Mouse (Mus musculus) kidney, embryonic 15.5 days (tissue): ENCODE data around the gene Myl4. TPM values are rescaled to one million over a fixed set of nuclear protein-coding genes. Genes with fewer than 3 reads are reported as not detected.

Experiments used
- ATAC-seq: fragments of 200-750 bp; cut with Nextera tagmentation; replicated peaks from 2 replicates; pipeline ENCODE4 v1.8.0; 2017; ENCODE audit warnings: moderate TSS enrichment; ENCODE audit not compliant: low FRiP score
- H3K27ac ChIP-seq: fragments of 300-500 bp; sonication (generic); 2 replicates; pipeline ENCODE4 v1.5.1; 2015; ENCODE audit warnings: mild to moderate bottlenecking, inconsistent platforms
- H3K27me3 ChIP-seq: fragments of 300-500 bp; sonication (generic); 2 replicates; pipeline ENCODE4 v1.6.1; 2015; ENCODE audit warnings: inconsistent platforms
- H3K36me3 ChIP-seq: fragments of 300-500 bp; sonication (generic); 2 replicates; pipeline ENCODE4 v1.6.1; 2015; ENCODE audit warnings: inconsistent platforms
- H3K4me1 ChIP-seq: fragments of 300-500 bp; sonication (generic); 2 replicates; pipeline ENCODE4 v1.6.1; 2015; ENCODE audit warnings: inconsistent platforms
- H3K4me2 ChIP-seq: fragments of 300-500 bp; sonication (generic); 2 replicates; pipeline ENCODE4 v1.6.1; 2015; ENCODE audit warnings: moderate library complexity, mild to moderate bottlenecking, inconsistent platforms
- H3K4me3 ChIP-seq: fragments of 300-500 bp; sonication (generic); replicated peaks from 2 replicates; pipeline ENCODE4 v1.5.1; 2015; ENCODE audit warnings: mild to moderate bottlenecking, inconsistent platforms
- H3K9ac ChIP-seq: fragments of 300-500 bp; sonication (generic); 2 replicates; pipeline ENCODE4 v1.6.1; 2015; ENCODE audit warnings: mild to moderate bottlenecking, inconsistent platforms
- H3K9me3 ChIP-seq: fragments of 300-500 bp; sonication (generic); replicated peaks from 2 replicates; pipeline ENCODE4 v1.6.1; 2016; ENCODE audit warnings: inconsistent platforms
- whole genome bisulfite sequencing: fragments of 180-500 bp; shearing (Covaris S2); methylation state at CpG from one replicate; pipeline ENCODE4 v1.1.7; 2015; ENCODE audit warnings: mixed read lengths; 5-methylcytosine and 5-hydroxymethylcytosine counted together
- polyA plus RNA-seq: library from polyadenylated mRNA; unstranded; fragments of >200 nt; fragmentation: Nextera tagmentation; extraction: Ambion mirVana; gene quantifications from 2 replicates; pipeline ENCODE4 v1.2.1, GENCODE M21; 2015

Gene Myl4
- polyA plus RNA-seq, 1 experiment from 2014 or later: 16.9 TPM

DNA sequence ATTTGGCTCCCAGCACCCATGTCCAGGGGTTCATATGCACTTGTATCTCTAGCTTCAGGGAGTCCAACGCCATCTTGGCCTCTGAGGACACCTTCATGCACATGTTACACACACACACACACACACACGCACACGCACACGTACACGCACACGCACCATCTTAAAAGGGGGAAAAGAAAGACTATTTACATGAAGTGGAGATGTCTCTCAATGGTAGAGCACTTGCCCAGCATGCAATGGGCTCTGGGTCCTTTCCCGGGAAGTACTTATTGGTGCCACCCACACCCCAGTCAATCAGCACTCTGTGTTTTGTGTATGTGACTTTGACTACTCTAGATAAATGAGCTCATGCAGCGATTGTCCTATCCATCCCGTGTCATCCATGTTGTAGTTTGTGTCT lies 37.4 kb downstream of the Myl4 start:
- Histone ChIP-seq H3K27ac (no peak overlapping the region), H3K9me3 (no peaks in the 10 kb centered on the region), H3K36me3 (no peaks in the 10 kb centered on the region), H3K4me3 (no peak overlapping the region), H3K27me3 (no peaks in the 10 kb centered on the region), H3K9ac (no peak overlapping the region), H3K4me1 (0 out of 2 replicates have a peak, but pooled peaks cover 5% of the 10 kb centered on the region), H3K4me2 (no peak overlapping the region)
- 97% methylated on average over 9 of the region's 9 CpGs for WGBS
- ATAC-seq: no peak

DNA sequence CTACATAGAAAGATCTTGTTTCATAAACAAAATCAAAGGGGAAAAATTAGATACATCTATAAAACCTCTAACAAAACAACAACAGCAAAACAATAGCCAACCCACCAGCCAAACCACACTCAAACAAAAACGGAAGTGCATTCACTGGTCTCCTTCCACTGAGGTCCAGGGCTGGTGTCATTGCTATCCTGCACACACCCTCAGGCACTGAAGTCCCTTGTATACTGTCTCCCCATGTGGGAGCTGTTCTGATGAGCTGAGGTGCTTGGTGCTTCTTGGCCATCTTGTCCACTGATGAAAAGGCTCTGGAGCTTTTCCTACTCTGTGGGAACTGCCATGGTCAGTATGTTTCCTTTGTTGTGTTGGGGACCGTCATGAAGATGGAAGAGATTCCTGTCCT lies 38.0 kb downstream of the Myl4 start:
- no peak for ATAC-seq

DNA sequence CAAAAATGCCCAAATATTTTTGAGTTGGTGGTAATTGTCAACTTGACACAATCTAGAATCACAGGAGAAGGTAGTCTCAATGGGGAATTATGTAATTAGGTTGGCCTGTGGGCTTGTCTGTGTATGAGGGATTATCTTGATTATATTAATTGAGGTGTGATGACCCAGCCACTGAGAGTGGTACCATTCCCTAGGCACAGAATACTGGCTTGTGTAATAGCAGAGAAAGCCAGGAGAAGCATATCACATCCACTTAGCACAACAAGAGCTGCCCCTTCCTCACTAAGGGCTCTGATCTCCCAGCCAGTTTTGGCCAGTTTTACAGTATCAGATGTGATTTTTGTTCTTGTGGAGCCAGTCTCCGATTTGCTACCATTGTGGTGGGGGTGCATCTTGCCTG lies 39.1 kb downstream of the Myl4 start:
- Histone ChIP-seq H3K4me2 (no peak overlapping the region), H3K4me3 (no peak overlapping the region), H3K36me3 (no peaks in the 10 kb centered on the region), H3K27ac (no peak overlapping the region), H3K27me3 (no peaks in the 10 kb centered on the region), H3K9ac (no peak overlapping the region), H3K9me3 (no peaks in the 10 kb centered on the region), H3K4me1 (0 out of 2 replicates have a peak, but pooled peaks cover 5% of the 10 kb centered on the region)
- 67% methylated on average over 1 of the region's 1 CpGs for WGBS
- no peak for ATAC-seq

More for the DNA sequence above, 38.0 kb downstream of the Myl4 start:
- Histone ChIP-seq H3K36me3 (no peaks in the 10 kb centered on the region), H3K27ac (no peak overlapping the region), H3K27me3 (no peaks in the 10 kb centered on the region), H3K4me2 (no peak overlapping the region), H3K4me1 (0 out of 2 replicates have a peak, but pooled peaks cover 5% of the 10 kb centered on the region), H3K9me3 (no peaks in the 10 kb centered on the region), H3K9ac (no peak overlapping the region), H3K4me3 (no peak overlapping the region)
- 98% methylated on average over 2 of the region's 2 CpGs for WGBS

DNA sequence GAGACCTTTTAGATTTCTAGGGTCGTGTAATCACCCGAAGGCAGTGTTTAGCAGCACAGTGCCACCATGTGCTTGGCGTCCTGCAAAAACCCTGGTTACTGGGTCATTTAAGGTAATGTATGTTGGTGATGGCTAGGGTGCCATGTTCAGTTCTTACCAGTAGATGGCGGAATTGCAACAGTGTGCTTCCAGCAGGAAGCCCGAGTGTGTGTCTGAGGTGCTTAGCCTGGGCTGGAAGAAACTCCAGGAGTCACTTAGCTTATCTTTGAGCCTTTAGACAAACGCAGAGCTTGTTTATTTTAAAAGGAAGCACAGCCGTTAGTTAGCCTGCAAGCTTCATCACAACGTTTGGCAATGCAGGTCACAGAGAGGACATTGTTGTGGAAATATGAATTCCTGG lies 39.7 kb downstream of the Myl4 start:
- Histone ChIP-seq H3K4me1 (0 out of 2 replicates have a peak, but pooled peaks cover 5% of the 10 kb centered on the region), H3K9ac (no peak overlapping the region), H3K4me2 (no peak overlapping the region), H3K9me3 (no peaks in the 10 kb centered on the region), H3K4me3 (no peak overlapping the region), H3K36me3 (no peaks in the 10 kb centered on the region), H3K27me3 (no peaks in the 10 kb centered on the region), H3K27ac (no peak overlapping the region)
- 3% methylated on average over 8 of the region's 8 CpGs for WGBS
- peak; percentile 83 for ATAC-seq

DNA sequence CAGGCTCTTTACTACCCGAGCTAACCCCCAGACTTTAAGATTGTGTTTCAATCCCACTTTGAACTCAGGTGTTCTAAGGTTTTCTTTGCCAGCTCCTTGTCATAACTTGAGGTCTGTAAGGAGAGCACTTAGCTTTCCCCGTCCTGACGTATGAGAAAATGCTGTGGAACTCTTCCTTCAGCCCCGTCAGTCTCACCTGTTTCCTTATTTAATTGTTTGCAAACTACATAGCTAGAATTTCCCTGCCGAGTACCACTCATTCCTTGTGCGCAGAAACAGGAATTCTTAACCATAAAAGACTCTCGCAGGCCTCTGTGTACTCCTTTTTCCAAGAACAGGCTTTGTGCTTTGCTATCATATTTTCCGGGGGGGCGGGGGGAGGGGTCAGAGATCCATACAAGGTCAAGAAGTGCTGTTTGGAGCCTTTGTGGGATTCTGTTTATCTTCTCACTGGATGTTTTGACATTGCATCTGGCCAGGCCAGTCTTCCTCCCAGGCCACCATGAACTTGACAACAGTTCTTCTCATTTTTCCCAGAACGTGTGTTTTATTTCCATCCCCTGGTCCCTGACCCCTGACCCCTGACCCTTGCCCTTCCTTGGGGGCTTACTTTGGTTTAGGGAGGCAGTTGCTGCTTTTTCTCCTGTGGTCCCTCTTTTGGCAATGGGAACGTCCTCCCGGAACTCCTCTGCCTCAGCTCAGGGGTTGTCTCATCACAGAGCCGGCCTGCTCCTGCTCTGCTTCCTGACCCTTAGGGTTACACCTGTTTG lies 41.8 kb downstream of the Myl4 start:
- 0 out of 2 replicates have a peak, but pooled peaks cover 5% of the 10 kb centered on the region for H3K4me1 ChIP-seq
- no peaks in the 10 kb centered on the region for H3K9me3 ChIP-seq
- no peak for ATAC-seq
- WGBS: 68% methylated on average over 13 of the region's 13 CpGs
- no peak overlapping the region for H3K4me2 ChIP-seq
- H3K9ac ChIP-seq: no peak overlapping the region
- no peak overlapping the region for H3K4me3 ChIP-seq
- no peaks in the 10 kb centered on the region for H3K36me3 ChIP-seq
- H3K27ac ChIP-seq: no peak overlapping the region
- no peaks in the 10 kb centered on the region for H3K27me3 ChIP-seq

DNA sequence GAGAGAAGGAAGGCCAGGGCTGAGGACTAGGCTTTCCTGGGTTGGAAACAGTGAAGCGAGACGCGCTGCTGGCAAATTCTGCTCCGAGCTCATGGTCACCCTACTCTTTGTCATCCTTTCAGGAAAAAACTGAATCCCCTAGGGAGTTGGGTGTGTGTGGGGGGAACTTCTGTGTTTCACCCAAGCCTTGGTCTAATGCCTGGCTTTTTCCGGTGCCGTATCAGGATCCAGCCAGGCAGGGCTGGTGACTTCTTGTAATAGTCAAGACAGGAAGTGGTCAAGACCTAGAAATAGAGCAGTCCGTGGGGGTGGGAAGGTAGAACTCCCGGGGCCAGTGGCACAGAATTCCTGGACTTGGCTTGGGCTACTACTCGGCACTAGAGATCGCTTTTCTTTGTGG lies 45.9 kb downstream of the Myl4 start:
- no peak overlapping the region for H3K9ac ChIP-seq
- no peaks in the 10 kb centered on the region for H3K36me3 ChIP-seq
- H3K4me3 ChIP-seq: no peak overlapping the region
- H3K4me1 ChIP-seq: 0 out of 2 replicates have a peak, but pooled peaks cover 7% of the 10 kb centered on the region
- ATAC-seq: no peak
- no peak overlapping the region for H3K4me2 ChIP-seq
- no peak overlapping the region for H3K27ac ChIP-seq
- no peaks in the 10 kb centered on the region for H3K9me3 ChIP-seq
- H3K27me3 ChIP-seq: no peaks in the 10 kb centered on the region
- 73% methylated on average over 10 of the region's 10 CpGs for WGBS

DNA sequence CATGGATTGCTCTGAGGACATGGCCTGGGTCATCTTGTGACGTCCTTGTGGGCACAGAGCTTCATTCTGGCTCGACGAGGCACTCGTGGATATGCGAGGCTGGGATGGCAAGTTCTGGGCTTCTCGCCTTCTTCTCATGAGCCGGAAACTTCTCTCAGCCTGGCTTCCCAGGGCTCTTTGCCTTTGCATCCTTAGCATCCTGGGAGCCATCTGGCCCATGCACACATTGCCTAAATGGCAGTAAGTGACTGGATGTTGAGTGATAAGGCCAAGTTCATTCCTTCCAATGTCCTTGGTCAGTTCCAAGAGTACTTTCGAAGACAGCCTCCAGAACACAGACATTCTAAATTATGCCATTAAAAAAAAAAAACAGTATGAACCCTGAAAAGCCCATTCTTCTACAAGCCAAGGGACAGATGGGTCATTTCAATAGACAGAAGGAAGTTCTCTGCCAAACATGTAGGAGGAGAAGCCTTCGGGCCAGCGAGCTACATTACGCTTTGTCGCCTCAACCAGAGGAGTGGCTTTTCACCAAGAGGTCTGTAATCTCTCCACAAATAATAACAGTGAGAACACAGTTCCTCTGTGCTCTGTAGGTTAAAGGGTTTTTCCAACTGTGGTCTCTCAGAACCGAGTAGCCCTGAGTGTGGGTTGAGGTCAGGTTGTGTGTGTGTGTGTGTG lies 48.9 kb downstream of the Myl4 start:
- 0 out of 2 replicates have a peak, but pooled peaks cover 7% of the 10 kb centered on the region for H3K4me1 ChIP-seq
- no peaks in the 10 kb centered on the region for H3K36me3 ChIP-seq
- no peak overlapping the region for H3K9ac ChIP-seq
- H3K4me2 ChIP-seq: no peak overlapping the region
- 61% methylated on average over 13 of the region's 13 CpGs for WGBS
- ATAC-seq: 0 out of 2 replicates have a peak, but pooled peaks have one; percentile 46
- H3K27ac ChIP-seq: peak overlapping the region; percentile 74
- H3K9me3 ChIP-seq: no peaks in the 10 kb centered on the region
- H3K4me3 ChIP-seq: no peak overlapping the region
- no peaks in the 10 kb centered on the region for H3K27me3 ChIP-seq

DNA sequence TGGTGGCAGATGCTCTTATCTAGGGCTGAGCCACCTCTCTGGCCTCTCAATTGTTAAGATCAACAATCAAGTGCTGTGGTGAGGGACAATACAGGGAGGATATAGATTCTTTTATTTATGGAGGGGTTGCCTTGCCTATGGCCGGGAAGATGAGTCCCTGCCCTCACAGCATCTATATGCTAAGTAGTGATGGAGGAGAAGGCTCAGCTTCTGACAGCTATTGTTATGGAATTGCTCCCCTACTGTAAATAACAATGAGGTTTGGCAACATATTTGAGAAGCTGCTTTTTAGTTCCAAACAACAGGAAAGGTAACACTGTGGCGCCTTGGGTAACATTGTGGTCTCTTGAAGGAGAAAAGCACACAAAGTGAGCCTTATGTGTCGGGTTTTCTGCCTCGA lies 50.2 kb downstream of the Myl4 start:
- H3K9ac ChIP-seq: no peak overlapping the region
- H3K4me2 ChIP-seq: no peak overlapping the region
- H3K4me3 ChIP-seq: no peak overlapping the region
- H3K27me3 ChIP-seq: 0 out of 2 replicates have a peak, but pooled peaks cover 3% of the 10 kb centered on the region
- no peaks in the 10 kb centered on the region for H3K9me3 ChIP-seq
- H3K4me1 ChIP-seq: 0 out of 2 replicates have a peak, but pooled peaks cover 7% of the 10 kb centered on the region
- H3K27ac ChIP-seq: no peak overlapping the region
- no peaks in the 10 kb centered on the region for H3K36me3 ChIP-seq
- no peak for ATAC-seq
- 61% methylated on average over 4 of the region's 4 CpGs for WGBS

DNA sequence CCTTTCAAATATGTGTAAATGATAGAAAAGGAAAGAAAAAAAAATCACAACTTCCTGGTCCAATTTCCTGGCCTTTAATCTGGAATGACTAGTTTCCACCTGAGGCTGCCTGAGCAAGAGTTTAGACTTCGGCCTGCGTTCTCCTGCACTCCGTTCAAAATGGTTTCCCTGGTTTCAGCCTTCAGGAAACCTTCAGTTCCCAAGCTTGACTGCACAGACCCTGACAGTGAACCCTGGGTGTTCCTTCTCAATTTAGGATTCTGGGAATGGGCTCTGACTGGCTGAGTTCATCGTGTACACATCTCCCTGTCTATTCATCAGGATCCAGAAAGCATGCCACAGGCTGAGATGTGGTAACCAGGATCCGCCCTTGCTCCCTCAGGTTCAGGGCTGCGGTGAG lies 53.7 kb downstream of the Myl4 start:
- Histone ChIP-seq H3K27me3 (peaks cover 27% of the 10 kb centered on the region), H3K27ac (no peak overlapping the region), H3K9ac (no peak overlapping the region), H3K9me3 (no peaks in the 10 kb centered on the region), H3K4me1 (peaks cover 18% of the 10 kb centered on the region), H3K4me2 (no peak overlapping the region), H3K36me3 (no peaks in the 10 kb centered on the region), H3K4me3 (no peak overlapping the region)
- ATAC-seq: no peak
- 51% methylated on average over 6 of the region's 6 CpGs for WGBS

DNA sequence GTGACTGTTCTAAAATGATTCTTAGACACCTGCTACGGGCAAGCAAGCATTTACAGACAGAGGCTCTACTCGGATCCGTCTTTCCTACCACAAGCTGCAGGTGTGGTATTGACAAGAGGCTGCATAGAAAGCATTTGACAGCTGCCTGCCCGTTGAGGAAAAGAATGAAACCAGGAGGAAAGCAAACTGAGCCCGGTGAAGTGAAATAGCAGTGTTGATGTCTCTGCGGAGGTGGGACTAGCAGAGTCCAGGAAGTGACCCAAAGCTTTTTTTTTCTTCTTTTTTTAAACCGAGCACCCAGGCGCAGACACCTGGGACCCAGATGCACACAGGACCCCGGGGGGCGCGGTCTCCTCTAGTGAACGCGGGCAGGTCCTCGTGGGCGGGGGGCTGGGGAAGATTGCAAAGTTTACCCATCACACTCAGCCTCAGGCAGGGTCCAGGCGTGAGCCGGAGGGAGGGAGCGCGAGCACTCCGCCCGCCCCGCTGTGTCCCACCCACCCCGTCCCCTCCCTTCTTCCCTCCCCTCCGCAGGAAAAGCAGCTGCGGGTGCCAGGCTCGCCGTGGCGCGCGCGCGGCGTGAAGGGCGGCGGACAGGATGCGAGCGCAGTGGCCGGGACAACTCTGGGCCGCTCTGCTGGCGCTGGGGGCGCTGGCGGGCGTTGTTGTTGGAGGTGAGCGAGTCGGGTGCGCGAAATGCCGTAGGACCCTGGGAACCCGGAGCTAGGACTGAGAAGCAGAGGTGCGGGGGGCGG lies 57.2 kb downstream of the Myl4 start, which contains the start of gene Itgb3:
TSS of gene Itgb3 (plus strand) at position 510 of the 755 bp plus-strand sequence.
- peak within 1 kb of the TSS; percentile 59 for H3K4me3 ChIP-seq
- peaks cover 13% of the 10 kb centered on the region for H3K4me1 ChIP-seq
- H3K9me3 ChIP-seq: no peaks in the 10 kb centered on the region
- H3K27me3 ChIP-seq: peaks cover 48% of the 10 kb centered on the region
- no peaks in the 10 kb centered on the region for H3K36me3 ChIP-seq
- peak within 1 kb of the TSS; percentile 96 for H3K4me2 ChIP-seq
- 0 out of 2 replicates have a peak within 1 kb of the TSS, but pooled peaks have one; percentile 22 for H3K27ac ChIP-seq
- ATAC-seq: peak; percentile 92
- under 1% methylated on average over 51 of the region's 51 CpGs for WGBS
- peak within 1 kb of the TSS; percentile 49 for H3K9ac ChIP-seq

DNA sequence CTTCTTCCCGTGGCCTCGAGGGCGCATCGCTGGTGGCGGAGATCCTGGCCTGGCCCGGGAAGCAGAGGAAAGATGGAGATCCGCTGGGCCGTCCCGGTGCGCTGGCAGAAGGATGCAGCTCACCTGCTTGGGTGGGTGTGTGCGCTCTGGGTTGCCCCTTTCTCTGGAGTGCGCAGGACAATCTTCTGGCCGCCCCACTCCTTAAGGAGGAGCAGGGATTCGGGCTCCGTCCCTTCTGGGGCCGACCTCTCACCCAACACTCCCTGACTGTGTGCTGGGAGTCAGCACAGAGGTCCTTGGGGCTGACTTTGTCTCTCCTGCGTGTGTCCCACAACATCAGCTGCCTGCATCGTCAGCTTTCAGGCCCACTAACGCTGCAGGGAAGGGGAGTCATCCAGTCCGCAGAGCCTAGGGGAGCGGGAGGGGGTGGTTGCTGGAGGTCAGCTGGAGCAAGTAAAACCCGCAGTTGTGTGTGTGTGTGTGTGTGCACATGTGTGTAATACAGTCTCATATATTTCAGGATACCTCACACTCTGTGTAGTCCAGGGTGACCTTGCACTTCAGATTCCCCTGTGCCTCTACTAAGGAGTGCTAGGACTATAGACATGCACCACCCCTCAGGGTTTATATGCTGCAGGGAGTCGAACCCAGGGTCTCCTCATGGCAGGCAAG lies 57.9 kb downstream of the Myl4 start:
- Histone ChIP-seq H3K36me3 (no peaks in the 10 kb centered on the region), H3K27me3 (peaks cover 48% of the 10 kb centered on the region), H3K4me2 (peak overlapping the region; percentile 96), H3K4me3 (peak overlapping the region; percentile 59), H3K9me3 (no peaks in the 10 kb centered on the region), H3K27ac (no peak overlapping the region), H3K4me1 (peaks cover 13% of the 10 kb centered on the region), H3K9ac (peak overlapping the region; percentile 49)
- ATAC-seq: peak; percentile 24; the same call in 1 of the 2 replicates
- 3% methylated on average over 23 of the region's 23 CpGs for WGBS
